Mouse (Mus musculus) cerebellum, postnatal 14 days (tissue): ENCODE measurements around the gene Mrvi1.
"Not testable (repeated sequence)": the region's sequence is repeated elsewhere in the genome, so short reads cannot be mapped to it uniquely, and the experiment has no call there.

Experiments
- DNase-seq, 2 experiments: peaks; one replicate each; pipeline ENCODE4 v3.0.0; 2021; ENCODE audit warnings: mixed read lengths in 2 of 2

The Mrvi1 gene

DNA sequence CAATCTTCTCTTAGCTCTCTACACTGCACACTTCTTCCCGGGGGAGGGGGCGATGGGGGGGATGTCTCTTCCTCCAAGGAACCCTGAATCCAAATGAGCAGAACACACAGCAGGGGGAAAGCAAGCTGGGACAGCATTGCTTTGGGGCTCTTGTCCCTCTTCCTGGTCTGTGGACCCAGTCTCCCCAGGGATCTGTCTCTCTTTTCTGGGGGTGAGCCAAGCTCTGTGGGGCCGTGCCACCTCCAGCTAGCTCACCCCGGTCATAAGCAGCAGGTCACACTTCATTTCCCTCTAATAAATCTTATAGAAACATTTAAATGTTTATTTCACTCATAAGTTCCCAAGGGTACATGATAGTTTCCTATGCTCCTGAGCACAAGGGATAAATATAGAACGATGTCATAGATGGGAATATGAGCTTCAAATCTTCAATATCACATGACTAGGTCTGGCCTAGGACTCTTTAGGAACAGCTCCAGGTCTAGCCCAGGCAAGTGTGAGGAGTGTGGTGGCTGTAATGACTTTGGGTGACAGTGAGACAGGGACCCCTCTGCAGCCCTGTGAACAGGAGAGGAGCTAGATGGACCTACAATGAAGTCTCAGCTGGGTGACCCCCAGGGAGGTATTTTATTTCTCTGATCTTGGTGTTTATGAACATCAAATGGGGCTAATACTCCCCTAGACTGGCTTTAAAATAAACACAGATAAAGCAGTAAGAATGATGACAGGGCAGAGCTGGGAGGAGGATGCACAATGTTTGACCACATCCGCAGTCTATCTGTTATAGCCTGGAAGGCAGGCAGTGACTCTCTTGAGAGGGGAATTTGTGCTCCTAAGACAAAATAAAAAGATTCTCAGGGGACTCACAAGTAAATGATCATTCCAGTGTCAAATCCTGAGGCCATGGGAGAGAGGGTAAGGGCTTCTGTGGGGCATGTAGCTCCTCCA lies 46.2 kb downstream of the Mrvi1 start:
- DNase-seq: no peak

- DNase-seq: no peak
These were observed 48.3 kb downstream of the Mrvi1 start for GRCm38 (mm10) chr7:110933999-110934398.

DNA sequence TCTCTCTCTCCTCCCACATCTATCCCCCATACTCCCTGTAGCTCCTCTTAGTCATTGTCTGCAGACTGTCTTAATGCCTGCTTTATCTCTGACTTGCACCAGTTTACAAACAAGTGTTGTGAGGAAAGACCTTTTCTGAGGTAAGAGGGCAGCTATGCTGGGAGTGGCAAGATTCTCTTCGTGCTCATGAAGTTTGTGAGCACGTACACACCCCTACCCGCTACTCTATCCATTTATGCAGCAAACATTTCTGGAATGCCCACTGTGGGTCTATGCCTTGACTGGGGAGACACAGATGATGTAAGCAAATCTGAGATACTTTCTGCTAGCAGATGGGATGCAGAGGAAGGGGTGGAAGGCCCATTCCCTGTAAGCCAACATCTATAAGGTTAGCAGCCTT lies 48.9 kb downstream of the Mrvi1 start:
- DNase-seq: no peak

GRCm38 (mm10) chr7:110930118-110930854 lies 52.0 kb downstream of the Mrvi1 start:
- peak; percentile 45 to 51 for DNase-seq

DNA sequence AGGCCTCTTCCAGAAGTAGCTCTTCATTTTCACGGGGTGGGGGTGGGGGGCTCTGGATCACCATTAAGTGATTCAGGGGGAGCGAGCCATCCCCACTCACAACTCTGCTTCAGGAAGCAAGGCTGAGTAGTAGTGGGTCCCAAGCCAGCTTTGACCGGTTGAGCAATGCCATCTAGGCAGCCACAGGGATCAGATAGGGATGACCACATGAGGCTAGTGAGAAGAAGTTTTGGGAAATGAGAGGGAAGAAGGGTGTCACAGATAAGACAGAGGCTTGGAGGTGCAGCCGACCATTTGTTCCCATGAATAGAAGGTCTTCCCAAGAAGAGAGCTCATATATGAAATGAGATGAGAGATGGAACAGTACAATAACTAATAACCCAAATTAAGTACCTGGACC lies 55.7 kb downstream of the Mrvi1 start:
- no peak for DNase-seq

- peak; percentile 6 to 26 for DNase-seq
These were observed 61.7 kb downstream of the Mrvi1 start for GRCm38 (mm10) chr7:110920331-110921261.

GRCm38 (mm10) chr7:110919721-110920120 lies 62.5 kb downstream of the Mrvi1 start:
- DNase-seq: no peak

- no peak for DNase-seq
These were observed 66.3 kb downstream of the Mrvi1 start for GRCm38 (mm10) chr7:110915913-110916312.

GRCm38 (mm10) chr7:110914531-110914930 lies 67.7 kb downstream of the Mrvi1 start:
- no peak for DNase-seq

DNA sequence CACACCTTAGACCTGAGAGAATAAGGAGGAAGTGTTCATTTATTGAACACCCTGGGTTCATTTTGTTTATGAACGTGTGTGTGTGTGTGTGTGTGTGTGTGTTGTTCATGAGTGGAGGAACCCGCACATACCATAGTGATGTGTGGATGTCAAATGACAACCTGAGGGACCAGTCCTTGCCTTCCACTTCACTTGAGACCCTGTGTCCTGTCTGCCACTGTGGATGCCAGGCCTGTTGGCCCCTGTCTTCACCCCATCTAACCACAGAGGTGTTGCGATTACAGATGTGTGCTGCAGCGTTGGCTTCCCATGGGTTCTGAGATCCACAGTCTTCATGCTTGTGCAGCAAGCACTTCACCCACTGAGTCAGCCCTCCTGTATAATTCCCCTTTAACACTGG lies 68.5 kb downstream of the Mrvi1 start:
- no peak for DNase-seq

DNA sequence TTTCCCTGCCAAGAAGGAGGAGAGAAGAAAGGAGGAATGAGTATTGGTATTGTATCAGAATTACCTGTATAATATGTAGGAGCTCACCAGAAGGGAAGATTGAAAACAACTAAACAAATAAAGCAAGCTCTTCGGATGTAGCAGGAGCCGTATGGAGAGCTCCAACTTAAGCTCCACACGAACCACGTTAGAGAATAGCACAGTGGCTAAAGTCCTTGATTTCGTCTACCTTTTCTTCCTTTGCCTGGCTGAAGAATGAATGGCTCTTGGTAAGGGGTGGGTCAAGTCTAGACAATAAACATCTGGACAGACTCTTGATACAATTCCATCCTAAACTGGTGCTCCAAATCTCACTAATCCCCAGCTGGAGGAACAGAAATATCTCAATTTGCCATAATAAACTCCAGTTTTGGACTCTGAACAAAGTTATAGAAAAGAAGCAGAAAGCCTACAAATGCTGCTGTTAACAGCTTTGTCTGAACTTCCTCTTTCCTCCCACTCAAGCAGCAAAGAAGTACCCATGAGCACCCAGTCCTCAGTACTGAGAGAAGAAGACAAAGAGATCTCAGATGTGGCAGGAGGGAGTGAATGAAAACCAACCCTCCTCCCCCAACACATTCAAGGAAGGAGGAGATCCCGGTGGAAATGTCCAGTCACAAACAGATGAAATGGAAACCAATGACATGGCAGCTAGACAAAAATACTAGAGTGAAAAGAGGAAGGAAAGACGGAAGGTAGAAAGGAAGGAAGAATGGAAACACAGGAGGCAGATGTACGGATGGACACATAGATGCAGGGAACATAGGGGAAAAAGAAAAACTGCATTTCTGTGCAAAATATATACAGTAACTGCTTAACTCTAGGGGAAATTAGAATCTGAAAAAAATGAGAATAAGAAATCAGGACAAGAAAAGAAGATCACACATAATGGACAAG lies 73.8 kb downstream of the Mrvi1 start:
- no peak for DNase-seq

DNA sequence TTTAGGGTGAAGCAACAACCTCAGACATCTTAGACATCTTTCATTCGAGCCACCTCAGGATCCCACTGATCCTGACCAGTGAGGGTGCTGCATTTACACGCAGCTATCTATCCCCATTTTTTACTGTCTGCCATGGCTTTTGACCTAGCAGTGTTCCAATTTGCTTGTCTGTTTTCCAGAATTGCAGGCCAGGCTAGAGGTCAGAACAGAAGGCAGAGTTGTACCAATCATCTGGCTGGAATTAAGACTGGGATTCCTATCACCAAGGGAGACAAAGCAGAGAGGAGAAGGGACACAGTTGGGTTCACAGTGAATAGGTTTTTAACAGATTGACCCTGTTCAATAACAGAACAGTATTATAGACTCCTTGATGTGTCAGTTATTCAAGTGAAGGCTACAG lies 75.7 kb downstream of the Mrvi1 start:
- no peak for DNase-seq

- DNase-seq: no peak
These were observed 79.0 kb downstream of the Mrvi1 start for GRCm38 (mm10) chr7:110903226-110903625.

DNA sequence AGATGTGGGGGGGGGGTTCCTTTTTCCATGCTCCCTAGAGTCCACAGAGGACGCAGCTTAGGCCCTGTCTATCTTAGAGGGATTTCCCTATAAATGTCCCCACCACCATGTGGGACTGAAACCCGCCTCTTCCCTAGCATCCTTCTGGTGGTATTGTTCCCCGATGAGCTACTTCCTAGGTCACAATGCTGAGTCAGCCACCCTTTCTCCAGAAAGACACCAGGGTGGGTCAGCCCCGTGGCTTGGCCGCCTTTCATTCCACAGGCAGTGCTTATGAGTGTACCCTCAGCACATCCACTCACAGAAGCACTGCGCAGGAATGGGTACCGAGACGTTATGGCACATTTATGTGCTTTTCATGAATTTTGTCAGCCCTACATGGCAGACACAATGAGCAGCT lies 85.1 kb downstream of the Mrvi1 start:
- DNase-seq: no peak

GRCm38 (mm10) chr7:110896453-110896852 lies 85.8 kb downstream of the Mrvi1 start:
- no peak for DNase-seq

- DNase-seq: not testable (repeated sequence)
These were observed 86.5 kb downstream of the Mrvi1 start for GRCm38 (mm10) chr7:110895772-110896171.

DNA sequence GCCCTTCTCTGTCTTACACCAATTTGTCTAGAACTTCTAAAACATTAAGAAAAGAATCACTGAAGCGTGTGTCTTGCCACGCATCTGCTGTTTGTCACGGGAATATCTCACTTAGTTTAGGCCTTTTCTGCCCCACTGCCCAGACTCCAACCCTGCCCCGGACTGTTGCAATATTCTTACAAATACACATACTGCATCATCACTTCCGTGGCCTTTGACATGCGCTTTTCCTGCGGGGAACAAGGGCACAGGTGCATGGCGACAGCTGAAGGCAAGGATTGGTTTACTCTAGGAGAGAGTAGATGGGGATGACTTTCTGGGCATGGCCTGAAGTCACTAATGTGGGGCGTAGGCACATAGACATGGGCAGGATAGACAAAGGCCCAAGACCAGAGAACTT lies 87.6 kb downstream of the Mrvi1 start:
- no peak for DNase-seq

- DNase-seq: no peak
These were observed 88.2 kb downstream of the Mrvi1 start for GRCm38 (mm10) chr7:110893943-110894610.

DNA sequence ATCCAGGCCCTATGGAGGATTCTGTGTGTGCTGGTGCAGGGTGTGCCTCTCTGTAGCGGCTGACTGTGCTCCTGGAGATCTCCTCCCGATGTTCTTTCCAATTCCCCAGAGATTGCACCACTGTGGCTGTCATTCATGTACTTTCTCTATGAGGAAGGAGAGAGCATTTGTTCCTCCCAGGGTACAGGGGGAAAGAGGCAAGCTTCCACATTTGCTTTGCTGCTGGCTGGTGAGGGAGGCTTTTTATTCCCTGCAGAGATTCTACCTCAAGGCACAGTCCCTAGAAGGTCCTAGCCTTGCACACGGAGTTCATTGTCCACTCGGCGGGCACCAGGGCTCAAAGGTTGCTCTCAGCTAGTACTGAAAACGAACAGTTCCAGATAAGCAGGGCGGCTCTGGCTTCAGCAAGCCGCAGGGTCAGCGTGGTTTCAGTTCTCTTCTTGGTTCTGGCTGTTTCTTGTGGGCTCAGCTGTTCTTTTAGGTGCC lies 90.7 kb downstream of the Mrvi1 start:
- DNase-seq: peak; percentile 18 to 25

- DNase-seq: no peak
These were observed 100.4 kb downstream of the Mrvi1 start for GRCm38 (mm10) chr7:110881746-110882333.
